Mouse (Mus musculus) liver (tissue): Measurements from ENCODE around the gene Klhl31.

Experiments
- DNase-seq: peaks from one replicate; pipeline ENCODE4 v3.0.0-alpha.2; 2020; ENCODE audit warnings: mixed read lengths

Gene Klhl31

GRCm38 (mm10) chr9:77624171-77624570 is 12.1 kb upstream of the Klhl31 start:
- no peak for DNase-seq

GRCm38 (mm10) chr9:77628676-77629075 is 7.6 kb upstream of the Klhl31 start:
- no peak for DNase-seq

GRCm38 (mm10) chr9:77629708-77630107 is 6.6 kb upstream of the Klhl31 start:
- DNase-seq: no peak

- DNase-seq: no peak
Measured at GRCm38 (mm10) chr9:77630764-77631163, 5.5 kb upstream of the Klhl31 start.

GRCm38 (mm10) chr9:77632432-77632831 is 3.9 kb upstream of the Klhl31 start:
- DNase-seq: no peak

GRCm38 (mm10) chr9:77636003-77636402 is 297 bp upstream of the Klhl31 start:
- no peak for DNase-seq

GRCm38 (mm10) chr9:77637357-77637756 is 1.1 kb downstream of the Klhl31 start:
- DNase-seq: no peak

GRCm38 (mm10) chr9:77645176-77645575 is 8.9 kb downstream of the Klhl31 start:
- DNase-seq: no peak

GRCm38 (mm10) chr9:77651847-77652246 is 15.5 kb downstream of the Klhl31 start:
- no peak for DNase-seq

- no peak for DNase-seq
Measured at GRCm38 (mm10) chr9:77653907-77654306, 17.6 kb downstream of the Klhl31 start.

GRCm38 (mm10) chr9:77655181-77655934 is 19.1 kb downstream of the Klhl31 start:
- peak; percentile 20 for DNase-seq

GRCm38 (mm10) chr9:77655935-77656288 is 19.6 kb downstream of the Klhl31 start:
- peak; percentile 38 for DNase-seq

GRCm38 (mm10) chr9:77662917-77663316 is 26.6 kb downstream of the Klhl31 start:
- no peak for DNase-seq

GRCm38 (mm10) chr9:77670095-77670494 is 33.8 kb downstream of the Klhl31 start:
- DNase-seq: no peak

- DNase-seq: no peak
Measured at GRCm38 (mm10) chr9:77671004-77671403, 34.7 kb downstream of the Klhl31 start.

GRCm38 (mm10) chr9:77673218-77673617 is 36.9 kb downstream of the Klhl31 start:
- no peak for DNase-seq

GRCm38 (mm10) chr9:77673986-77674385 is 37.7 kb downstream of the Klhl31 start:
- DNase-seq: no peak

- DNase-seq: no peak
Measured at GRCm38 (mm10) chr9:77684938-77685337, 48.6 kb downstream of the Klhl31 start.

- no peak for DNase-seq
Measured at GRCm38 (mm10) chr9:77685825-77686500, 49.7 kb downstream of the Klhl31 start.

GRCm38 (mm10) chr9:77692707-77693106 is 56.4 kb downstream of the Klhl31 start:
- DNase-seq: no peak

- DNase-seq: no peak
Measured at GRCm38 (mm10) chr9:77693405-77693804, 57.1 kb downstream of the Klhl31 start.

- no peak for DNase-seq
Measured at GRCm38 (mm10) chr9:77695586-77695985, 59.3 kb downstream of the Klhl31 start.

GRCm38 (mm10) chr9:77703476-77703875 is 67.2 kb downstream of the Klhl31 start:
- no peak for DNase-seq

GRCm38 (mm10) chr9:77704108-77704507 is 67.8 kb downstream of the Klhl31 start:
- no peak for DNase-seq

GRCm38 (mm10) chr9:77706515-77706914 is 70.2 kb downstream of the Klhl31 start:
- no peak for DNase-seq
